Comparison of ENCODE assay signal across 8 mouse cellular contexts in genomic region chr19:46929044-46929587, GRCm38 (mm10).
A peak's percentile ranks its signal among the peaks of the same experiment; 100 is the strongest.
DNase-seq lines count a peak whose midpoint lies in the region; ATAC-seq and TF ChIP-seq lines count a peak whose summit lies in the region.

No protein-coding gene starts in this region.

- no peaks in the 10 kb centered on the region for H3K36me3 ChIP-seq in heart, embryonic 13.5 days
- H3K36me3 ChIP-seq in intestine, embryonic 15.5 days: no peaks in the 10 kb centered on the region
- H3K36me3 ChIP-seq in midbrain, embryonic 11.5 days (ENCODE audit: control insufficient read depth, insufficient read depth, low read length): no peaks in the 10 kb centered on the region

- no peak for ATAC-seq in heart, embryonic 13.5 days (ENCODE audit: extremely low read depth, insufficient number of reproducible peaks, low FRiP score, low TSS enrichment)
- ATAC-seq in intestine, embryonic 15.5 days: no peak
- ATAC-seq in midbrain, embryonic 11.5 days (ENCODE audit: low FRiP score): no peak

- H3K4me2 ChIP-seq in heart, embryonic 13.5 days: peak overlapping the region; percentile 55
- no peak overlapping the region for H3K4me2 ChIP-seq in intestine, embryonic 15.5 days (replicated peaks)
- no peak overlapping the region for H3K4me2 ChIP-seq in midbrain, embryonic 11.5 days

- no peaks in the 10 kb centered on the region for H3K9me3 ChIP-seq in heart, embryonic 13.5 days
- H3K9me3 ChIP-seq in intestine, embryonic 15.5 days: no peaks in the 10 kb centered on the region
- H3K9me3 ChIP-seq in midbrain, embryonic 11.5 days (ENCODE audit: control insufficient read depth, low read length): no peaks in the 10 kb centered on the region

- no peak for TF ChIP-seq CTCF in layer of hippocampus, adult 2 months (conservative IDR thresholded peaks at IDR 0.05)

- H3K4me1 ChIP-seq in heart, embryonic 13.5 days: peaks cover 76% of the 10 kb centered on the region
- H3K4me1 ChIP-seq in intestine, embryonic 15.5 days (replicated peaks): no peaks in the 10 kb centered on the region
- no peaks in the 10 kb centered on the region for H3K4me1 ChIP-seq in midbrain, embryonic 11.5 days (ENCODE audit: control insufficient read depth, insufficient read depth, low read length)

- H3K9ac ChIP-seq in heart, embryonic 13.5 days: 0 out of 2 replicates have a peak overlapping the region, but pooled peaks have one; percentile 58
- no peak overlapping the region for H3K9ac ChIP-seq in intestine, embryonic 15.5 days
- H3K9ac ChIP-seq in midbrain, embryonic 11.5 days (ENCODE audit: low read length): no peak overlapping the region

- peak; percentile 59 for DNase-seq in ovary, adult 18-20 months (ENCODE audit: low spot score)
- no peak for DNase-seq in ovary, postnatal 10 days (ENCODE audit: low spot score)
- peak; percentile 84 for DNase-seq in brain, adult 2 months (ENCODE audit: low read depth, low spot score)
- DNase-seq in layer of hippocampus, adult 2 months (ENCODE audit: low spot score in 2 of 2): peak; percentile 31 to 51
- DNase-seq in ovary, postnatal 36 days (ENCODE audit: low spot score): peak; percentile 41
- DNase-seq in midbrain, embryonic 11.5 days (ENCODE audit: low spot score, missing footprints): no peak

- WGBS in heart, embryonic 13.5 days: 31% methylated on average over 6 of the region's 6 CpGs
- 39% methylated on average over 6 of the region's 6 CpGs for WGBS in intestine, embryonic 15.5 days
- 85% methylated on average over 6 of the region's 6 CpGs for WGBS in midbrain, embryonic 11.5 days

- H3K4me3 ChIP-seq in heart, embryonic 13.5 days: 0 out of 2 replicates have a peak overlapping the region, but pooled peaks have one; percentile 8
- no peak overlapping the region for H3K4me3 ChIP-seq in layer of hippocampus, adult 2 months
- no peak overlapping the region for H3K4me3 ChIP-seq in intestine, embryonic 15.5 days (replicated peaks)
- H3K4me3 ChIP-seq in midbrain, embryonic 11.5 days (ENCODE audit: low read depth, low read length): no peak overlapping the region

- no peaks in the 10 kb centered on the region for H3K27me3 ChIP-seq in heart, embryonic 13.5 days (replicated peaks)
- no peaks in the 10 kb centered on the region for H3K27me3 ChIP-seq in intestine, embryonic 15.5 days (replicated peaks)
- no peaks in the 10 kb centered on the region for H3K27me3 ChIP-seq in midbrain, embryonic 11.5 days (ENCODE audit: control insufficient read depth, insufficient read depth, low read length)

- peak overlapping the region; percentile 85 for H3K27ac ChIP-seq in heart, embryonic 13.5 days (replicated peaks)
- peak overlapping the region; percentile 63 for H3K27ac ChIP-seq in layer of hippocampus, adult 2 months
- H3K27ac ChIP-seq in intestine, embryonic 15.5 days: no peak overlapping the region
- H3K27ac ChIP-seq in midbrain, embryonic 11.5 days (ENCODE audit: low read depth, low read length): no peak overlapping the region

Comparison
In these comparisons a context has a peak if more than half of its experiments do, and no peak if none do; other contexts are left out.
1. DNase-seq: peak in ovary, adult 18-20 months (single experiment), brain, adult 2 months (single experiment), layer of hippocampus, adult 2 months (2 of 2) and ovary, postnatal 36 days (single experiment); none in ovary, postnatal 10 days (single experiment) and midbrain, embryonic 11.5 days (single experiment).
2. H3K27ac ChIP-seq: peak in heart, embryonic 13.5 days (single experiment) and layer of hippocampus, adult 2 months (single experiment); none in intestine, embryonic 15.5 days (single experiment) and midbrain, embryonic 11.5 days (single experiment).